Mouse (Mus musculus) megakaryocyte-erythroid progenitor cell, adult 5-6 weeks (primary cell): ENCODE results near the gene Ubl7. TPM values are rescaled to one million over a fixed set of nuclear protein-coding genes. Genes with fewer than 3 reads are reported as not detected.

Experiments used
- ATAC-seq: replicated peaks from 2 replicates; pipeline ENCODE4 v1.8.0; 2016; ENCODE audit warnings: mild to moderate bottlenecking, inconsistent platforms; ENCODE audit not compliant: severe bottlenecking, poor library complexity, low FRiP score, low TSS enrichment
- total RNA-seq, 2 experiments: library from RNA; stranded (forward) in 1 of 2; stranded (reverse) in 1 of 2; fragments of 200-1000, 215-1000 nt in 1 of 2; fragments of >200 nt in 1 of 2; fragmentation: Nextera tagmentation in 1 of 2; gene quantifications; 2 replicates each; pipeline ENCODE4 v1.2.3; 2014 to 2017

The Ubl7 gene
- total RNA-seq, 2 experiments from 2014 or later: 20.7 to 85.5 TPM

GRCm38 (mm10) chr9:57963249-57963997 lies 52.6 kb downstream of the Ubl7 start:
- no peak for ATAC-seq

- no peak for ATAC-seq
Measured at GRCm38 (mm10) chr9:57963998-57964395, 53.2 kb downstream of the Ubl7 start.

GRCm38 (mm10) chr9:57964528-57965250 lies 53.9 kb downstream of the Ubl7 start:
- no peak for ATAC-seq

- ATAC-seq: no peak
Measured at GRCm38 (mm10) chr9:57965281-57966185, 54.8 kb downstream of the Ubl7 start.

- no peak for ATAC-seq
Measured at GRCm38 (mm10) chr9:57967237-57967960, 56.6 kb downstream of the Ubl7 start.

- ATAC-seq: no peak
Measured at GRCm38 (mm10) chr9:57968166-57968771, 57.5 kb downstream of the Ubl7 start.

GRCm38 (mm10) chr9:57968783-57969542 lies 58.2 kb downstream of the Ubl7 start:
- no peak for ATAC-seq

GRCm38 (mm10) chr9:57969736-57970495 lies 59.1 kb downstream of the Ubl7 start:
- ATAC-seq: no peak

GRCm38 (mm10) chr9:57971413-57971812 lies 60.6 kb downstream of the Ubl7 start:
- ATAC-seq: no peak

GRCm38 (mm10) chr9:57972141-57972591 lies 61.4 kb downstream of the Ubl7 start:
- ATAC-seq: no peak

- no peak for ATAC-seq
Measured at GRCm38 (mm10) chr9:57972776-57973439, 62.1 kb downstream of the Ubl7 start.

GRCm38 (mm10) chr9:57973440-57974066 lies 62.8 kb downstream of the Ubl7 start:
- ATAC-seq: no peak

GRCm38 (mm10) chr9:57974221-57974620 lies 63.4 kb downstream of the Ubl7 start:
- no peak for ATAC-seq

- ATAC-seq: no peak
Measured at GRCm38 (mm10) chr9:57975200-57975821, 64.5 kb downstream of the Ubl7 start.

- no peak for ATAC-seq
Measured at GRCm38 (mm10) chr9:57978025-57978424, 67.2 kb downstream of the Ubl7 start.

GRCm38 (mm10) chr9:57978858-57979257 lies 68.1 kb downstream of the Ubl7 start:
- ATAC-seq: no peak
